Mouse (Mus musculus) heart, postnatal 0 days (tissue): ENCODE measurements around the gene Golm1.

Experiments used
- CTCF ChIP-seq: IDR thresholded peaks from 2 replicates; pipeline ENCODE4 v1.5.1; 2016; ENCODE audit warnings: antibody characterized with exemption, control low read depth, low read depth
- EP300 ChIP-seq: IDR thresholded peaks from 2 replicates; pipeline ENCODE4 v1.6.1; 2016; ENCODE audit warnings: antibody characterized with exemption, low read depth

DNA sequence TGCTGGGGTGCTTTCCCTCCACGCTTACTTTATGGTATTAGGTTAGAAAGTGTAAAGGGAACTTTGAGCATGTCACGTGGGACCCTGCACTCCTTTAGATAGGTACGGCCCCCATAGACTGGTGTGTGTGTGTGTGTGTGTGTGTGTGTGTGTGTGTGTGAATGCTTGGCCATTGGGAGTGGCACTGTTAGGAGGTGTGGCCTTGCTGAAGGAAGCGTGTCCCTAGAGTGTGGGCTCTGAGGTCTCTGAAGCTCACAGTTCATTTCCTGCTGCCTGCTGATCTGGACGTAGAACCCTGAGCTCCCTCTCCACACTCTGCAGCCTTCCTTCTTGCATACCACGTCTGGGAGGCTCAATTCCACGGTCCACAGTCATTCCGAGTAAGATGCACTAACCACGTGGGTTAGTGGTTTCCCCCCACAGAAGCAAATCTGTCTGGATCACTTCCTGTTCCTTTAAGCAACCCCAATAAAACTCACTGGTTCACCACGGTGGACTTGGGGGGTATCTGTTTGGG, 19.2 kb downstream of the Golm1 start:
- TF ChIP-seq CTCF (no peak), EP300 (no peak)
